Mouse (Mus musculus): ENCODE data around the gene Eri3. TPM values are rescaled to one million over a fixed set of nuclear protein-coding genes. Genes with fewer than 3 reads are reported as not detected.

The Eri3 gene
- total and polyA plus RNA-seq, 3 experiments = 20.7 to 151 (median 54.3) TPM

DNA sequence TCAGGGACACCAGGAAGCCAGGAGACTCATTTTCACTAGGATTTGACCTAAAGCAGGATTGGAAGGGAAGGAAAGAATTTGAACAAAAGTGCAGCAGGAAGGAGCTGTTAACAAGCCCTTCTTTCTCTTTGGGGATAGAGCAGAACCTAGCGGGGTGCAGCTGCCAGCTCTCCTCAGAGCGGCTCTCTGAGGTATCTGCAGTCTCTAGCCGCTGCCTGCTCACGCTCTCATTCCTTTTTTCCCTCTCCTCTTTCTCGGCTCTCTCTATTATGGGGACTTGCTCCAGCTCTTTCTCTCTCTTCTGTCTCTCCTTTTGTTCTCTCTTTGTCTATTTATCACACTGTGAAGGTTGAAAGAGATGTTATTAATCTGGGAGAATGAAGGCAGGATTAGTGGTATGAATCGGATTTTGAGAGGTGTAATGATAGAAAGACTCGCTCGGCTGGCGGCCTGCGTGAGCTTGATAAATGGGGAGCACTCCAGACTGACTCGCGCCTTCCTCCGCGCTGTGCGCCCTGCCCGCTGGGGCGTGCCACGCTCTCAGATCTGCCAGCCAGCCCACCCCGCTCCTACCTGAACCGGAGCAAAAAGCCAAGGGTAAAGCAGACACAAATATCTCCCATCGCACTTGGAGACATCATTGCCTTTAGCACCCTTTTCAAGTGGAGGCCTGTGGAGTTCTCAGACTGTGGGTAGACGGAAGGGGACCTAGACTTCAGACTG is 86.9 kb downstream of the Eri3 start:
- no peak overlapping the region for H3K4me3 ChIP-seq (ENCODE audit: low read depth, low read length)
- DNase-seq (ENCODE audit: low spot score) = no peak
- TF ChIP-seq GATA2 (IDR thresholded peaks at IDR 0.05; ENCODE audit: borderline replicate concordance, low read depth, low read length) (no peak), POLR2AphosphoS5 (IDR thresholded peaks at IDR 0.05; ENCODE audit: insufficient replicate concordance, low read depth, low read length) (no peak), CTCF (IDR thresholded peaks at IDR 0.05; ENCODE audit: low read depth, low read length) (no peak), TAL1 (conservative IDR thresholded peaks at IDR 0.05; ENCODE audit: low read depth, low read length) (no peak), GATA1 (IDR thresholded peaks at IDR 0.05; ENCODE audit: borderline replicate concordance, low read length) (no peak)
- H3K36me3 ChIP-seq (replicated peaks) = peaks cover 73% of the 10 kb centered on the region
- no peaks in the 10 kb centered on the region for H3K27me3 ChIP-seq (ENCODE audit: insufficient read depth, low read length)
- ATAC-seq (ENCODE audit: extremely low read depth, insufficient number of reproducible peaks, low FRiP score, poor library complexity, severe bottlenecking) = no peak
- H3K4me1 ChIP-seq (ENCODE audit: insufficient read depth, low read depth, low read length) = peaks cover 15% of the 10 kb centered on the region
- H3K9me3 ChIP-seq (replicated peaks) = no peaks in the 10 kb centered on the region

DNA sequence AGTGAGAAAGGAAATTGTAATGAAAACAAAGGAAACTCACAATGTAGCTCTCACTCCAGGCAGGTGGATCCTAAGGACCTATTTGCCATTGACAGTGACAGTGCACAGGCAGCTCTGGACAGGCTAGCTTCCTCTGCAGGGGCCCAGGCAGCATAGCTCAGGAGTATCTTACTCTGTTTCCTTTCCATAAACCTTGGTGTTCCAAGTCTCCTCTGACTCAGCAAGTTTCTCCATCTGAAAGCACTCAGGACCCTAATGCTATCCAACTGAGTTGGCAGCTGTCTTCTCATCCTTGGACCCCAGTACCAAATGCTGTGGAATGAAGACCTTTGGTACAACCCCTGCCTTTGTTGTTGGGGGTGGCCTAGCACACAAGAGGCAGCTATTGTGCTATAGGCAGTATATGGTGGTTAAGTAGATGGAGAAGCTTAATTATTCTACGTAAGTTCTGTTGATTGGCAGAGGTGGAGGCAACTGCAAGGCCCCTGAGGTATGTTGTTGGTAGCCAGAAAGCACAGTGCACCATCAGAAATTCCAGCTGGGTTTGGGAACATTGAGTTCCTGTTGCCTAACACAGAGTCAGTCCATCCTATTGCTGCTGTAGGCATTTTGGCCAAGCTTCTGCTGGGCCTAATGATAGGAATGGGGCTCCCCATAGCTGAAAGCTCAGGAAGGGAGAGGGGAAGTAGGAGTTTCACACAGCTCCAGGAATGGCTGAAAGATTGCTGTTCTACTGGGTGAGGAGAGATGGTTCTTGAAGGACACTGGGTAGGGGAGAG is 90.9 kb downstream of the Eri3 start:
- no peak for ATAC-seq (ENCODE audit: extremely low read depth, insufficient number of reproducible peaks, low FRiP score, poor library complexity, severe bottlenecking)
- no peak for DNase-seq (ENCODE audit: low spot score)
- Histone ChIP-seq H3K36me3 (replicated peaks) (peaks cover 70% of the 10 kb centered on the region), H3K4me1 (ENCODE audit: insufficient read depth, low read depth, low read length) (no peaks in the 10 kb centered on the region; the same call in 1 of the 2 replicates), H3K4me3 (ENCODE audit: low read depth, low read length) (no peak overlapping the region), H3K27me3 (ENCODE audit: insufficient read depth, low read length) (no peaks in the 10 kb centered on the region), H3K9me3 (replicated peaks) (no peaks in the 10 kb centered on the region)
- TF ChIP-seq CTCF (IDR thresholded peaks at IDR 0.05; ENCODE audit: low read depth, low read length) (no peak), GATA1 (IDR thresholded peaks at IDR 0.05; ENCODE audit: borderline replicate concordance, low read length) (no peak), GATA2 (IDR thresholded peaks at IDR 0.05; ENCODE audit: borderline replicate concordance, low read depth, low read length) (no peak), POLR2AphosphoS5 (IDR thresholded peaks at IDR 0.05; ENCODE audit: insufficient replicate concordance, low read depth, low read length) (no peak), TAL1 (conservative IDR thresholded peaks at IDR 0.05; ENCODE audit: low read depth, low read length) (no peak)

GRCm38 (mm10) chr4:117641804-117642203 is 91.6 kb downstream of the Eri3 start:
- Histone ChIP-seq H3K36me3 (replicated peaks) (peaks cover 70% of the 10 kb centered on the region), H3K27me3 (ENCODE audit: insufficient read depth, low read length) (no peaks in the 10 kb centered on the region), H3K9me3 (replicated peaks) (no peaks in the 10 kb centered on the region), H3K4me3 (ENCODE audit: low read depth, low read length) (no peak overlapping the region), H3K4me1 (ENCODE audit: insufficient read depth, low read depth, low read length) (peaks cover 2% of the 10 kb centered on the region)
- TF ChIP-seq CTCF (IDR thresholded peaks at IDR 0.05; ENCODE audit: low read depth, low read length) = no peak
- TF ChIP-seq POLR2AphosphoS5 (IDR thresholded peaks at IDR 0.05; ENCODE audit: insufficient replicate concordance, low read depth, low read length) = no peak
- TF ChIP-seq TAL1 (conservative IDR thresholded peaks at IDR 0.05; ENCODE audit: low read depth, low read length) = no peak
- DNase-seq (ENCODE audit: low spot score) = no peak
- ATAC-seq (ENCODE audit: extremely low read depth, insufficient number of reproducible peaks, low FRiP score, poor library complexity, severe bottlenecking) = no peak

DNA sequence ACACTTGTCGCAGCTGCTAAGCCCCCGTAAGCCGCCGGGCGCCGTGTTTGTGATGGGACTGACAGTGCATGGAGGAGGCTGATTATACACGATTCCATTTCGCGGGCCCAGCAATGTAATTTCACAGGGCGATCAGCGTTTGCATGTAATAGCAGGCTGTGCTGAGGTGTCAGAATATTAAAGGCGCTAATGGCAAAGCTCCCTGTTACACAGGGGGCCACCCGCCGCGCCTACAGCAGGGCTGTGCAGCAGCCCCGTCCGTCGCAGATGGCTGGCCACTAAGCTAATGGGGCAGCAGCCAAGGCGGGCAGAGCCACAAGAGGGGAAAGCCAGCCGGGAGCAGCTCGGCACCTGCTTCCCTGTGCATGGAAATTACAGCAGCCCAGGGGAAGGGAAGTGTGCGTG is 94.9 kb downstream of the Eri3 start:
- Histone ChIP-seq H3K27me3 (ENCODE audit: insufficient read depth, low read length) (no peaks in the 10 kb centered on the region), H3K4me1 (ENCODE audit: insufficient read depth, low read depth, low read length) (peaks cover 2% of the 10 kb centered on the region), H3K9me3 (replicated peaks) (no peaks in the 10 kb centered on the region), H3K36me3 (replicated peaks) (peaks cover 80% of the 10 kb centered on the region), H3K4me3 (ENCODE audit: low read depth, low read length) (no peak overlapping the region)
- no peak for TF ChIP-seq POLR2AphosphoS5 (IDR thresholded peaks at IDR 0.05; ENCODE audit: insufficient replicate concordance, low read depth, low read length)
- no peak for TF ChIP-seq TAL1 (conservative IDR thresholded peaks at IDR 0.05; ENCODE audit: low read depth, low read length)
- TF ChIP-seq GATA1 (IDR thresholded peaks at IDR 0.05; ENCODE audit: borderline replicate concordance, low read length) = no peak
- TF ChIP-seq CTCF (IDR thresholded peaks at IDR 0.05; ENCODE audit: low read depth, low read length) = no peak
- no peak for TF ChIP-seq GATA2 (IDR thresholded peaks at IDR 0.05; ENCODE audit: borderline replicate concordance, low read depth, low read length)
- DNase-seq (ENCODE audit: low spot score) (no peak), ATAC-seq (ENCODE audit: extremely low read depth, insufficient number of reproducible peaks, low FRiP score, poor library complexity, severe bottlenecking) (no peak)

DNA sequence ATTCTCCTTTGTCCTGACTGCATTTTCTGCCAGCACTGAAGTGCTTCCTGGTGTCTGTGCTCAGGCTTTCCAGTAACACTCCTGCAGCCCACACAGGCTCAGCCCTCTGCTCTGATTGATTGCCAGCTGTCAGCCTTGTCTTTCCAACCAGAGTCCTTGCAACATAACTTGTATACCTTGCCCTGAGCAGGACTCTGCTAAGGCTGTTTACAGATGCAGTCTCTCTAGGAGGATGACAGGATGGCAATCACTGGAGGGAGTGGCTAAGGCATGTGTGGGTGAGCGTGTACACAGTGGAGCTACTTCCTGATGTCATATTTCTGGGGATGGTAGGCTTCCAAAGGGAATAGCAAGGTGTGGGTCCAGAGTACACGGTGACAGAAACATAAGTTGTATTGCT is 95.7 kb downstream of the Eri3 start:
- peaks cover 2% of the 10 kb centered on the region for H3K4me1 ChIP-seq (ENCODE audit: insufficient read depth, low read depth, low read length)
- ATAC-seq (ENCODE audit: extremely low read depth, insufficient number of reproducible peaks, low FRiP score, poor library complexity, severe bottlenecking) = no peak
- H3K9me3 ChIP-seq (replicated peaks) = no peaks in the 10 kb centered on the region
- TF ChIP-seq TAL1 (conservative IDR thresholded peaks at IDR 0.05; ENCODE audit: low read depth, low read length) (no peak), POLR2AphosphoS5 (IDR thresholded peaks at IDR 0.05; ENCODE audit: insufficient replicate concordance, low read depth, low read length) (no peak), CTCF (IDR thresholded peaks at IDR 0.05; ENCODE audit: low read depth, low read length) (no peak), GATA2 (IDR thresholded peaks at IDR 0.05; ENCODE audit: borderline replicate concordance, low read depth, low read length) (no peak), GATA1 (IDR thresholded peaks at IDR 0.05; ENCODE audit: borderline replicate concordance, low read length) (no peak)
- H3K4me3 ChIP-seq (ENCODE audit: low read depth, low read length) = no peak overlapping the region
- DNase-seq (ENCODE audit: low spot score) = no peak
- H3K36me3 ChIP-seq (replicated peaks) = peaks cover 79% of the 10 kb centered on the region
- no peaks in the 10 kb centered on the region for H3K27me3 ChIP-seq (ENCODE audit: insufficient read depth, low read length)

GRCm38 (mm10) chr4:117646496-117646895 is 96.3 kb downstream of the Eri3 start:
- no peak for DNase-seq (ENCODE audit: low spot score)
- Histone ChIP-seq H3K27me3 (ENCODE audit: insufficient read depth, low read length) (no peaks in the 10 kb centered on the region), H3K9me3 (replicated peaks) (no peaks in the 10 kb centered on the region), H3K36me3 (replicated peaks) (peaks cover 77% of the 10 kb centered on the region), H3K4me1 (ENCODE audit: insufficient read depth, low read depth, low read length) (peaks cover 2% of the 10 kb centered on the region), H3K4me3 (ENCODE audit: low read depth, low read length) (no peak overlapping the region)
- no peak for ATAC-seq (ENCODE audit: extremely low read depth, insufficient number of reproducible peaks, low FRiP score, poor library complexity, severe bottlenecking)
- TF ChIP-seq GATA2 (IDR thresholded peaks at IDR 0.05; ENCODE audit: borderline replicate concordance, low read depth, low read length) (no peak), CTCF (IDR thresholded peaks at IDR 0.05; ENCODE audit: low read depth, low read length) (no peak), TAL1 (conservative IDR thresholded peaks at IDR 0.05; ENCODE audit: low read depth, low read length) (no peak)

All from G1E (cell line).